Mouse (Mus musculus): ENCODE measurements at regions not wholly inside any gene's neighbourhood (a gene's known extent, or its start where the extent isn't known, plus 50 kb on each side); places are given as distances from the start of the nearest gene placed in this dataset.

GRCm38 (mm10) chr8:107715901-107716300, 127.6 kb upstream of the Psmd7 start:
- no peak for TF ChIP-seq POLR2A (IDR thresholded peaks at IDR 0.05; ENCODE audit: control insufficient read depth, low read depth, low read length)
- no peak for TF ChIP-seq CTCF (IDR thresholded peaks at IDR 0.05; ENCODE audit: control insufficient read depth, insufficient read depth, insufficient replicate concordance, low read depth, low read length)
- Histone ChIP-seq H3K27me3 (ENCODE audit: control insufficient read depth, insufficient read depth, low read length) (no peaks in the 10 kb centered on the region), H3K4me3 (ENCODE audit: control insufficient read depth, low read depth, low read length) (no peak overlapping the region), H3K4me1 (ENCODE audit: control insufficient read depth, insufficient read depth, low read length) (peaks cover 4% of the 10 kb centered on the region), H3K27ac (ENCODE audit: control insufficient read depth, insufficient read depth, low read depth, low read length) (no peak overlapping the region), H3K36me3 (ENCODE audit: control insufficient read depth, insufficient read depth, low read length) (no peaks in the 10 kb centered on the region)

GRCm38 (mm10) chr8:107717856-107718255, 129.6 kb upstream of the Psmd7 start:
- no peak overlapping the region for H3K27ac ChIP-seq (ENCODE audit: control insufficient read depth, insufficient read depth, low read depth, low read length)
- H3K4me3 ChIP-seq (ENCODE audit: control insufficient read depth, low read depth, low read length) = no peak overlapping the region
- no peak for TF ChIP-seq POLR2A (IDR thresholded peaks at IDR 0.05; ENCODE audit: control insufficient read depth, low read depth, low read length)
- TF ChIP-seq CTCF (IDR thresholded peaks at IDR 0.05; ENCODE audit: control insufficient read depth, insufficient read depth, insufficient replicate concordance, low read depth, low read length) = no peak
- H3K4me1 ChIP-seq (ENCODE audit: control insufficient read depth, insufficient read depth, low read length) = no peaks in the 10 kb centered on the region
- H3K36me3 ChIP-seq (ENCODE audit: control insufficient read depth, insufficient read depth, low read length) = no peaks in the 10 kb centered on the region
- no peaks in the 10 kb centered on the region for H3K27me3 ChIP-seq (ENCODE audit: control insufficient read depth, insufficient read depth, low read length)

- no peak overlapping the region for H3K4me3 ChIP-seq (ENCODE audit: control insufficient read depth, low read depth, low read length)
- H3K4me1 ChIP-seq (ENCODE audit: control insufficient read depth, insufficient read depth, low read length) = no peaks in the 10 kb centered on the region
- no peak for TF ChIP-seq POLR2A (IDR thresholded peaks at IDR 0.05; ENCODE audit: control insufficient read depth, low read depth, low read length)
- TF ChIP-seq CTCF (IDR thresholded peaks at IDR 0.05; ENCODE audit: control insufficient read depth, insufficient read depth, insufficient replicate concordance, low read depth, low read length) = peak; percentile 40; the same call in 1 of the 2 replicates
- H3K27ac ChIP-seq (ENCODE audit: control insufficient read depth, insufficient read depth, low read depth, low read length) = no peak overlapping the region
- no peaks in the 10 kb centered on the region for H3K36me3 ChIP-seq (ENCODE audit: control insufficient read depth, insufficient read depth, low read length)
- H3K27me3 ChIP-seq (ENCODE audit: control insufficient read depth, insufficient read depth, low read length) = no peaks in the 10 kb centered on the region
Observed at GRCm38 (mm10) chr8:107719656-107720055, 131.4 kb upstream of the Psmd7 start.

- Histone ChIP-seq H3K4me3 (ENCODE audit: control insufficient read depth, low read depth, low read length) (no peak overlapping the region), H3K27ac (ENCODE audit: control insufficient read depth, insufficient read depth, low read depth, low read length) (no peak overlapping the region)
Observed at GRCm38 (mm10) chr8:107726716-107727115, 138.5 kb upstream of the Psmd7 start.

GRCm38 (mm10) chr8:107727276-107727675, 139.0 kb upstream of the Psmd7 start:
- H3K27me3 ChIP-seq (ENCODE audit: control insufficient read depth, insufficient read depth, low read length) = no peaks in the 10 kb centered on the region
- no peak overlapping the region for H3K4me3 ChIP-seq (ENCODE audit: control insufficient read depth, low read depth, low read length)
- no peak overlapping the region for H3K27ac ChIP-seq (ENCODE audit: control insufficient read depth, insufficient read depth, low read depth, low read length)
- H3K36me3 ChIP-seq (ENCODE audit: control insufficient read depth, insufficient read depth, low read length) = no peaks in the 10 kb centered on the region
- TF ChIP-seq POLR2A (IDR thresholded peaks at IDR 0.05; ENCODE audit: control insufficient read depth, low read depth, low read length) (no peak), CTCF (IDR thresholded peaks at IDR 0.05; ENCODE audit: control insufficient read depth, insufficient read depth, insufficient replicate concordance, low read depth, low read length) (no peak)
- H3K4me1 ChIP-seq (ENCODE audit: control insufficient read depth, insufficient read depth, low read length) = no peaks in the 10 kb centered on the region

More at GRCm38 (mm10) chr8:107726716-107727115, 138.5 kb upstream of the Psmd7 start:
- Histone ChIP-seq H3K27me3 (ENCODE audit: control insufficient read depth, insufficient read depth, low read length) (no peaks in the 10 kb centered on the region), H3K4me1 (ENCODE audit: control insufficient read depth, insufficient read depth, low read length) (no peaks in the 10 kb centered on the region), H3K36me3 (ENCODE audit: control insufficient read depth, insufficient read depth, low read length) (no peaks in the 10 kb centered on the region)
- no peak for TF ChIP-seq CTCF (IDR thresholded peaks at IDR 0.05; ENCODE audit: control insufficient read depth, insufficient read depth, insufficient replicate concordance, low read depth, low read length)
- TF ChIP-seq POLR2A (IDR thresholded peaks at IDR 0.05; ENCODE audit: control insufficient read depth, low read depth, low read length) = no peak

- H3K4me1 ChIP-seq (ENCODE audit: control insufficient read depth, insufficient read depth, low read length) = no peaks in the 10 kb centered on the region
- no peak overlapping the region for H3K27ac ChIP-seq (ENCODE audit: control insufficient read depth, insufficient read depth, low read depth, low read length)
- H3K27me3 ChIP-seq (ENCODE audit: control insufficient read depth, insufficient read depth, low read length) = no peaks in the 10 kb centered on the region
- no peaks in the 10 kb centered on the region for H3K36me3 ChIP-seq (ENCODE audit: control insufficient read depth, insufficient read depth, low read length)
- TF ChIP-seq CTCF (IDR thresholded peaks at IDR 0.05; ENCODE audit: control insufficient read depth, insufficient read depth, insufficient replicate concordance, low read depth, low read length) = no peak
- no peak for TF ChIP-seq POLR2A (IDR thresholded peaks at IDR 0.05; ENCODE audit: control insufficient read depth, low read depth, low read length)
- H3K4me3 ChIP-seq (ENCODE audit: control insufficient read depth, low read depth, low read length) = no peak overlapping the region
Observed at GRCm38 (mm10) chr8:107739091-107739490, 150.8 kb upstream of the Psmd7 start.

GRCm38 (mm10) chr8:107757083-107757482, 168.8 kb upstream of the Psmd7 start:
- no peak overlapping the region for H3K4me3 ChIP-seq (ENCODE audit: control insufficient read depth, low read depth, low read length)

GRCm38 (mm10) chr8:107758637-107759036, 170.4 kb upstream of the Psmd7 start:
- Histone ChIP-seq H3K27ac (ENCODE audit: control insufficient read depth, insufficient read depth, low read depth, low read length) (no peak overlapping the region), H3K4me1 (ENCODE audit: control insufficient read depth, insufficient read depth, low read length) (no peaks in the 10 kb centered on the region), H3K4me3 (ENCODE audit: control insufficient read depth, low read depth, low read length) (no peak overlapping the region), H3K27me3 (ENCODE audit: control insufficient read depth, insufficient read depth, low read length) (no peaks in the 10 kb centered on the region), H3K36me3 (ENCODE audit: control insufficient read depth, insufficient read depth, low read length) (no peaks in the 10 kb centered on the region)
- TF ChIP-seq CTCF (IDR thresholded peaks at IDR 0.05; ENCODE audit: control insufficient read depth, insufficient read depth, insufficient replicate concordance, low read depth, low read length) (no peak), POLR2A (IDR thresholded peaks at IDR 0.05; ENCODE audit: control insufficient read depth, low read depth, low read length) (no peak)

More at GRCm38 (mm10) chr8:107757083-107757482, 168.8 kb upstream of the Psmd7 start:
- Histone ChIP-seq H3K36me3 (ENCODE audit: control insufficient read depth, insufficient read depth, low read length) (no peaks in the 10 kb centered on the region), H3K27ac (ENCODE audit: control insufficient read depth, insufficient read depth, low read depth, low read length) (no peak overlapping the region), H3K4me1 (ENCODE audit: control insufficient read depth, insufficient read depth, low read length) (no peaks in the 10 kb centered on the region), H3K27me3 (ENCODE audit: control insufficient read depth, insufficient read depth, low read length) (no peaks in the 10 kb centered on the region)
- TF ChIP-seq POLR2A (IDR thresholded peaks at IDR 0.05; ENCODE audit: control insufficient read depth, low read depth, low read length) = no peak
- no peak for TF ChIP-seq CTCF (IDR thresholded peaks at IDR 0.05; ENCODE audit: control insufficient read depth, insufficient read depth, insufficient replicate concordance, low read depth, low read length)
